Mouse (Mus musculus) G1E (cell line): ENCODE results near the gene Mipep.

Experiments
- CTCF ChIP-seq: IDR thresholded peaks from 2 replicates; pipeline ENCODE4 v1.5.1; 2012; ENCODE audit warnings: low read depth, low read length, inconsistent platforms, mixed read lengths
- GATA1 ChIP-seq: IDR thresholded peaks from 2 replicates; pipeline ENCODE4 v1.6.1; 2012; ENCODE audit warnings: borderline replicate concordance, low read length, inconsistent platforms, mixed read lengths
- GATA2 ChIP-seq: IDR thresholded peaks from 2 replicates; pipeline ENCODE4 v1.6.1; 2012; ENCODE audit warnings: low read depth, low read length, inconsistent platforms, borderline replicate concordance
- POLR2AphosphoS5 ChIP-seq: IDR thresholded peaks from 2 replicates; pipeline ENCODE4 v1.6.1; 2012; ENCODE audit warnings: low read depth, low read length, inconsistent platforms; ENCODE audit not compliant: insufficient replicate concordance

GRCm38 (mm10) chr14:60818045-60818444 is 33.7 kb downstream of the Mipep start:
- no peak for TF ChIP-seq CTCF
- TF ChIP-seq GATA1: no peak
- no peak for TF ChIP-seq POLR2AphosphoS5
- no peak for TF ChIP-seq GATA2
